Mouse (Mus musculus) urinary bladder, adult 2 months (tissue): ENCODE results near the gene Syn2. TPM values are rescaled to one million over a fixed set of nuclear protein-coding genes. Genes with fewer than 3 reads are reported as not detected.
"Not testable (repeated sequence)": the region's sequence is repeated elsewhere in the genome, so short reads cannot be mapped to it uniquely, and the experiment has no call there.

ENCODE experiments used
- DNase-seq: peaks from one replicate; pipeline ENCODE4 v3.0.0; 2022; ENCODE audit warnings: low spot score
- polyA plus RNA-seq: library from polyadenylated mRNA; depleted of rRNA; stranded (reverse); fragments of >200 nt; gene quantifications from 2 replicates; pipeline ENCODE4 v1.2.3, GENCODE M21; 2012

Syn2 gene
- polyA plus RNA-seq, 1 experiment = 18.5 TPM

DNA sequence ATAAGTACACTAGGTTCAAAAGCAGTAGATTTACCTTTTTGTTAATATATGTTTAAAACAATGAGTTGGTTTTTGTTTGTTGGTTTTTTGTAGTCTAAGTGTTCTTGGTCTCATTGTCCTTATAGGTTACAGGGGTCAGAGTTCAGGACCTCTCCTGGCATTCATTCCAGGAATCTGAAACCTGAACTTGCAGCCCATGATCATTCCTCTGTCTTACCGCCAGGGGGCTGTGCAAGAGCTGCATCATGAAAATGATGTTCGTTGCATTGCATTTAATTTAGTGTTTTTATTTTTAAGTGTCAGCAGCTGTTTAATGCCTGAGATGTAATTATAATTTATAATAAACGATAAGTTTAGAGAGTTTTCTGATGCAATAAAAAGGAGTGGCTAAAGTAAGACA is 40.1 kb downstream of the Syn2 start:
- no peak for DNase-seq

DNA sequence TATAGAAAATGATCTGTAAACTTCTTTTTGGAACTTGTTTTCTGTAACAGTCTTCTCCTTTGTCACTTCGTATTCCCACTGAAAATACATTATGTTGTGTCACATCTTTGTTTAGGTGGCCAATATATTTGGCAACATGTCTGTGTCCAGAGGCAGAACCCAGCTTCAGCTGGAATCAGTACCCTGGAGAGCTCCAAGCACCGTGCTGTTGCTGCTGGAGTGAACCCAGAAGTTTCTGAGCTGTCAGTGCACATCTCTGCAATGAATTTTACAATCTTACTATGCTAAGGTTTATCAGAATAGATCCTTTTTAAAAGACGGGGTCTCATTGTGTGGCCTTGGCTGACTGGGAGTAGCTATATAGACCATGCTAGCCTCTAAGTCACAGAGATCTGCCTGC is 44.1 kb downstream of the Syn2 start:
- DNase-seq = no peak

DNA sequence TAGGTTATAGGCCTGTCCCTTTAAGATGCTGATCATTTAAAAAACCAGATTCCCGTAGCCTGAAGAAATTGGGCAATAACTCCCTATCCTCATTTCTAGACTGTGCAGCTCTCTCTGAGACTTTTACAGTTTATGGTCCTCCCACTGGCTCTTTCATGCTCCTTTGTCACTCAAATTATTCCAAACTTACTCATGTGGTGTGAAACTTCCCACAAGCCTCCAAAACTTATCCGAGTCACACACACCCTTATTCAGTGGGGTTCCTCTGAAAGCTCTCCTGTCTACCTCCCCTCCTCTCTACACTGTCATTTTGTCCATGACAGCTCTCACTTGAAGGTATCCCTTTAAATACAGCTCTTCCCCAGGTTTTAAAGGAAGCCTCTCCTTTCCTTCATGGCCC is 46.4 kb downstream of the Syn2 start:
- DNase-seq = no peak

DNA sequence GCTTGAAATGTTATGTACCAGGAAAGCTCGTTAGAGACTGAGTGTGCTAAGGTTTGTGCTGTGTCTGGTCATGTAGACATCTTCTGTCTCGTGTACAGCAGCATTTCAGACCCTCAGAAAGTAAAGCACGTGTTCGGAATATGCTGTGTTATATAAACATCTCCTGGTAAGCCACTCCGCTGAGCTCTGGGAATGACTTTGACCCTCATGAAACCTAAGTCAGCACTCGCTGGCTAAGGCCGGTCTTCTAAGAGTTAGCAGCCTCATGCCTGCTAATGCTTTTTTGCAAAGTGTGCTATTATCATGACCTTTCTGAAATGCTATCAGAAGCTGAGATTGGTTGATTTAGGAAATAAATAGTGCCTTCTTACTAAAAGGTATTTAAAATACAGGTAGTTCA is 56.4 kb downstream of the Syn2 start:
- DNase-seq = no peak

DNA sequence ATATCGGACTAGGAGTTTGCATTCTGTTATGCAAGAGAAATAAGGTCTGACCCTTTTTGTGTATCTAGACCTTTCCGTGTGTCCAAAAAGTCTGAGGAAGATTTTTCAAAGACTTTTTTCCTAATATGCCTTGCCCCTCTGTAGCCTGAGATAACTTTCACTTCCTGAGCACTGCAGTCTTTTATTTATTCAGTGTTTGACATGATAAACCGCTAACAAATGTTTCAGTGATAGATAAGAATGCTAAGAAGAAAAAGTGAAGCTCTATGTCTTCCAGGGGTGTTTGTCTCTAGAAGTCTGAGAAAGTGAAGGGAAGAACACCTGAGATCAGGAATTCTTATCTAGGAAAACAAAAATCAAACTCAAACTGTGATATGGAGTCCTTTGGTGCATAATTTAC is 66.1 kb downstream of the Syn2 start:
- DNase-seq = no peak

DNA sequence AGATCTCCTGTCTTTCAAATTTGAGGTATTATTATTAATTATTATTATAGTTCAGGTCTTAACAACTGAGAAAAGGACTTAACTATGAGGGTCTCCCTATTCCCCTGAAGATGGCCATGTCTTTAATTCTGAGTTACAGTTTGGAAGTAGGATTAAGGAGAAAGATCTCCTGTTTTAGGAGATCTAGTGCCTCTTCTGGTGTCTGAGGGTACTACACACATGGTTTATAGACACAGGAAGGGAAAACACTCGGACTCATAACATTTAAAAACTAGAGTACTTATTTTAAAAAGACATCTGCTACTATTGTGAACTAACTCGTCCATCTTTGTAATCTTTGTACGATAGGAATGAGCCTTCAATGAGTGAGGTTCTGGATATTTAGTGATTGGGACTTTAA is 68.3 kb downstream of the Syn2 start:
- DNase-seq = no peak

DNA sequence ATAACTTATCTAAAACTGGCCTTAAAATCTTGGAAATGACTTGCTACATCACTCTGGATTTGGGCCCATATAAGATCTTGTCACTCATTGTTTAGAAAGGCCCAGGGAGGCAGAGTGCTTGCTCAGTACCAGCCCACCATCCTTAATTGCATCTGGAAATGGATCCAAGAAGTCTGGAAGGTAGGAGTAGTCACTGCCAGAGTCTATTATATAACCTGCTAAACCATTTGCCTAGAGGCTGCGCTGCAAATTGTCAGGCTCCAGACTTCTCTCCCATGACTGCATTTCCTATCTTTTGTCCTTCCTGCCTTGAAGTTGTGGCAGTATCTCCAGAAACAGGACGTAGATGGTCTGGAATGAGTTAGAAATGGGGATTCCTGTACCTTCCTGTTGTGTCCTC is 75.5 kb downstream of the Syn2 start:
- DNase-seq = no peak

DNA sequence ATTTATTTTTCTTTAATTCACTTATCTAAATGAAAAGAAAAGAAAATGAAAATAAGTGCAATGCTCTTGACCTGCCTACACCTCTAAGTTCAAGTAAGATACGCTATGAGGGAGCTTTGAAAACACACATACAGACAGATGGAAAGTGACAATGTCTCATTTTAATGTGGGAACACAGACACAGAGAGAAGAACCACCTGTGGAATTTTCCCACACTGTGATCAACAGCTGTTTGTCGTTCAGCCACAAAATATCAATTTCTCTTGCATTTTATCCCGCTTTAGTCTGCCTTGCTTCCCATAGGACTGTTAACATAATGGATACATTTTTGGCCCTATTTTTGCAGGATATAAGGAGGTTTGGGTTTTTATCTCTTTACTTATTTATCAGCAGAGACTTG is 76.1 kb downstream of the Syn2 start:
- no peak for DNase-seq

DNA sequence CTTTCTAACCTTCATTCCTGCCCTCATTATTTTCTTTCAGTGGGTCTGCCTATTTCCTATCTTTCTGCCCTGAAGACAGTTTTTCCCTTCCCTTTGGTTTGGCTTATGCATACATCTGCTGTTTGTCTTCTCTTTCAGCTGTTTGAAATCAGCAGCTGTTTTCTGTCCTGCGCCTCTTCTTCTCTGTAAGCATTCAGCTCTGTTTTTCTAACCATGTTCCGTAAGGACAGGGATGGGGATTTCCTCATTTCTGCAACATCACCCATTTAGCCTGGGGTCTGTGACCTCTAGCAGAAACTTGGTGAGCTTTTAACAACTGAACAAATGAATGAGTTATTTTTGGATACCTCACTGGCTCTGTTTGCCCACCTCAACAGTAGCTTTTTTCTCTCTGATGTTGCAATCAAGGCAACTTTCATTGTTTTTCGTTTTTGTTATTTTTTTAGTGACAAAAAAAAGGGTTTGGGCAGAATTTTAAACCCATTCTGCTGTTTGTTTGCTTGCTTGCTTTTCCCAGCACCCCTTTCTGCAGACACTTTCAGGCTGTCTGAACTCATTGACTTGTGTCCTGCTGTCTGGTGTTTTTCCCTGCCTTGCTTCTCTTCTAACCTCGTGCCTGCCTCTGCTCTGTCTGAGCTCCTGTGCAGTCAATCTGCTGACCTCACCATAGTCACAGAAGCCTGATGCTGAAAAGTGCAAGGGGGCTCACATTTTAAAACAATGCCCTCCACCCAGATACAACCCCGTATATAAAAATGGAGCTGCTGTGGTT is 77.6 kb downstream of the Syn2 start:
- no peak for DNase-seq

DNA sequence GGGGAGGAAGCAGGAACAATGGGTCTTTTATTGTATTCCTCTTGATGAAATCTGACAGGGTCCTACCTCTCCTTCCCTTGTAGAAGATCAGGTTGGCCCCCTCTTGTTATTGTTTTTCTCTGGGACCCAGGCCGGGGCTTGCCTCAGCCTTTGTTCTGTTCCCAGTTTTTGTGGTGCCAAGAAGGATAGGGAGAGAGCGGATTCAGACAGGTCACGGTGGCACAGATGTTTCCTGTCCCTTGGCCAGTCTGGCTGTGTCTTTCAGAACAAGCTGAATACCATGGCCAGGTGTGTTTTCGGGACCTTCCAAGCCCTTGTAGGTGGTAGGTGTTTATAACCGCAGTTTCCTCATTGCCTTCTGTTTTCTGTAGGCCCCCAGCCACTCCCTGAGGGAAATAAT is 78.4 kb downstream of the Syn2 start:
- DNase-seq = no peak

DNA sequence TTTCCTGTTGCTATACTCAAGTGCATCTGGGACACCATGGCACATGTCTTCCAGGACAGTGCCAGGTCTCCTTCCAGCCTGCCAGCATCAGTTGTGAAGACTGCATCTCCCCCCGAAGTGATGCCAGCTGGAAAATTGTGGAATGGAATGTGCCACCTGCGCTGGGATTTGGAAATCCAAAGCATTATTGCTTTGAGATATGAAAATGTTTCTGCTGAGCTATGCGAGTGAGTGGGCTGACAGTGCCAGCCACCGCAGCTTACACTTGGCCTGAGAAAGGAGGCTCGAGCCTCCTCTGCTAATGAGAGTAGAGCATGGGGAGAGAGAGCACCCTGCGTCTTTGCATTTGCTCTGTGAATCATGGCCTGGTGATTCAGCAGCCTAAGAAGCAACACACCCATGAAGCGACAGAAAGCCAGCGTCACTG is 86.5 kb downstream of the Syn2 start:
- DNase-seq = no peak

DNA sequence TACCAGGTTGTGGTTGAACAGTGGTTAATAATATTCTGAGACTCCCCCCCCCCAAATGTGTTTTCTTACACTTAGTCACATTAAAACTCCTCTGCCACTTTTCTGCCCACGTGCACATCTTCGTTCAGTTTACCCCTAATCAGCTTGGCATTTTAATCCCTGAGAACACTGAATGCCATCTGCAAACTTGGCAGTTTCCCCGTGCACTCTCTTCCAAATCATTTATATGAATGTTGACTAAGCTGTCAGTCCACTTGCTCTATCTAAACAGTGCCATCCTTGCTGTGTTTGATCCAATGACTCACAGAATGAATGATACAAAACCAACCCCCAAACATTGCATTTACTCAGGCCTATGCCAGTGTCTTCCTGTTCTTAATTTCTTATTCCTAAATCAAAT is 90.8 kb downstream of the Syn2 start:
- DNase-seq = no peak

DNA sequence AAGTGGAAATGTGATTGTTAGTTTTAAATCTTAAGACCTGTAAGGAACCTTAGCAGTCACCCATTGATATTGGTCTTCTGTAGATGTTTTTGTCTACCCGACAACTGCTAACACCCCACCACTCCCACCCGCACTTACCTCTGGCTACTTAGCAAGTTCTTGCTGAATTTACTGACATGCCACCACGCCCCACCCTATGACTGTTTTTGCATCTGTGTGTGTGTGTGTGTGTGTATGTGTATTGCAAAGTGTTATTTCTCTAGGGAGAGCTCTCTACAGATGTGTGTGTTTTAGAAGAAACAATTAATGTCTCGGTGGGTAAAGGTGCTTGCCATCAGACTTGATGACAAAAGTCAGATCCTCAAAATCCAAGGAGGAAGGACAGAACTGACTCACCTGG is 92.3 kb downstream of the Syn2 start, which contains the start of gene Gm17482:
Gene Gm17482 (plus strand): TSS at position 301 of the 400 bp plus-strand sequence.
- no peak for DNase-seq

DNA sequence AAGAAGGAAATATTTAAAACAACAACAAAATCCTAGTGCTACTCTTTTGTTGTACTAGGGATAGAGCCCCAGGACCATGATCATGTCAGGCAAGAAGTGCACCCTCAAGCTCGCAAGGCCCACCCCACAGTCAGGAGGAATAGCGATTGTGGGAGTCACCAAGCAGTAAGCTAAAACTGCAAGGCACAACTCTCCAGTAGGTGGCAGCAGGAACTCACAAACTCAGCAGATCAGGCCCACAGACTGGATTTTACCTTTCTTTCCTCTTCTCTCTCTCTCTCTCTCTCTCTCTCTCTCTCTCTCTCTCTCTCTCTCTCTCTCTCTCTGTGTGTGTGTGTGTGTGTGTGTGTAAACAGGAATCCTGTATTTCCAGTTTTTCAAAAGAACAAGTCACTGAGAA is 92.8 kb downstream of the Syn2 start:
- peak; percentile 40 for DNase-seq

DNA sequence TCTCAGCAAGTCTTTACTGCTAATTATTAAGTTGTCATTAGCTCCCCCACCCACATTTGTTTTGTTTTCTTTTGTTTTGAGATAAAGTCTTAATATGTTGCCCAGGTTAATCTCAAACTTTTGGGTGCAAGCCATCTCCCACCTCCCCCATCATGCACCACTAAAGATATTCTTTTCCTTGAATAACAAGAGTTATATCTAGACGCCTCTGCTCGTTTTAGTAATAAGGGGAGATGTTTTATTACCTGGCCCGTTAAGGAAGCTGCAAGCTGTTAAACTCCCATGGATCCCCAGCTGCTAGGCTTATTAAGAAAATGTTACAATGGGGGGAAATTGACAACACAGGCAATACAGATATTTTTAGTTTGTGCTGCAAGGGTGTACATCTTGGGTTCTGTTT is 95.9 kb downstream of the Syn2 start:
- no peak for DNase-seq

DNA sequence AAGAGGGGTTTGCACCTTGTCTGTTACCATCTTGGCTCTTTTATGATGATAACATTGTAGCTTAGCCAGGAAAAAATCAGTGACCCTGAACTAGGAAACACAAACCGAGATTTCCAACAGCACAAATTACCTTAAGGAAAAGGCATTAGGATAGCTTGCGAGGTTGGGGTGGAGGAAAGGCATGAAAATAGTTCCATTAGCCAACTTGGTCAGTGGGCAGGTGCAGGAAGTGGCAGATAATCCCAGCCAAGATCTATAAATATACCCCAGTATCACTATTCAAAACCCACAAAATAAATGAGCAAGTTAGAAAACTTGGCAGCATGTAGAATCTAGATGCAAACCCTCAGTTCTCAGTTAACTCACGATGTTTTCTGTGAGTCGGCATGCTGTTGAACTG is 97.1 kb downstream of the Syn2 start:
- no peak for DNase-seq

DNA sequence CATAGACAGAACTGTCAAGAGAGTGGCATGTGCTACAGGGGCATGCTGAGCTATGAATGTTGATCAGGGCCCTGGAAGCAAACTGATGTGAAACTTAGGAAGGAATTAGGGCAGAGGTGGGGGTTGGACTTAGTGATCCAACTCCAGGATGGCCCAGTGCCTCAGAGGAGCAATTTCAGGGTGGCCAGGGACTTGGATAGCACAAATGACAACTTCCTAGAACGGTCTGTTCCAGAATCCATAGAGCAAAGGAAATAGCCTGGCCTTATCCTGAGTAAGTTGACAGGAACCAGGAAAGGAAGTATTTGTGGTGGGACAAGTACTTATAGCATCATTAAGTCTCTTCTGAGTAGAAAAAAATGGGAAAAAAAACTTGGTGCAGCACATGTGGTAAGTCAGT is 97.9 kb downstream of the Syn2 start:
- DNase-seq = no peak

DNA sequence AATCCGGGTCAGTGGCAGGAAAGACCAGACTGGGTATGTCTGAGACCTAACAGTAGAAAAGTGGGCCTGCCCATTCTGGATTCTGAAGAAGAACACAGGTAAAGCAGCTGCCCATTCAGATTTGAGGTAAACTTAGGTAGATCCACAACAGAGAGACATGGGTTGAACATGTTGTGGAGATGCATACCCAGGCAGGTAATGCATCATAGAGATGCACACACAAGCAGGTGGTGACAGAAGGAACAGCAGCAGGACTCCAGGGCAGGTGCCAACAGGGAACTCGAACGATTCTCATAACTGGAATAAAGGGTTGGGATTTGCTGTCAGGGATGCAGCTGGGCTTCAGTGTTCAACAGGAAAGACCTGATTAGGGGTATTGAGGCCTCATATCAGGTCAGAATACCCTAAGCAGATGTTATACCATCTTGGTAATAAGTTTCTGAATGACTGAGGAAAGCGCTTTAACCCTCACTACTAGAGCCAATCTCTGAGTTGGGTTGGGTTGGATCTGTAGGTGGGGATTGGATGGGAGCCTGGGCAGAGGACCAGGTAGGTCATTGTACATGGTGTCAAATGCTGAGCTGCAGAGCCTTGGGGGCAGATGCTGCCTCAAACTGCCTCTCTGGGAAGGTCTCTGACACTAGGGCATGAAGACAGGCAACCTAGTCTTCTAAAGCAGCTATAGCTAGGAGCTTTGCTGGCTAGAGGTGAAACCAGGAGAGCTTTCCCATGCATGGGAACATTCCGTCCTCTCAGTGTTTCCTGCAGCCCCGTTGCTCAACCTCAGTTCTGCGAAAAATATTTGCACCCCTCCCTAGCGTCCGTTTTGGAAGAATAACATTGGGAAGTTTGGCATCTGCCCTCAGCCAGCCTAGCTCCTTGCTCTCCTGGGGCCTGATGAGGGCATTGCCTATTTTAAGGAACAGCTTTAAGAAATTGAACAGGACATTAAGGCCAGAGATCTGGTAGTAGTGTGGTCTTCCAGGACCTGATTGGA is 103.6 kb downstream of the Syn2 start:
- DNase-seq = no peak

DNA sequence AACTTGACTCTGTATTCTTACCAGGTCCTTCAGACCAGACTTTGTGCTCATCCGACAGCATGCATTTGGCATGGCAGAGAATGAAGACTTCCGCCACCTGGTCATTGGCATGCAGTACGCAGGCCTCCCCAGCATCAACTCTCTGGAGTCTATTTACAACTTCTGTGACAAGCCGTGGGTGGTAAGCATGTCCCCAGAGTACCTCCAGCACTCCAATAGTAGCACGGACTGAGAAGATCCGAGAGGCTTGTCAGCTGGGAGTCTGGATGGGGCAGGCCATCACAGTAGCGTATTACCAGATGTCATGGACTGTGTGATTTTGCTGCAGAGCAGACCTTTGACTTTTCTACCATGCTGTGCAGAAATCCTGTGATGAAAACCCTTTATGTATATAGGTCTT is 104.6 kb downstream of the Syn2 start:
- DNase-seq = no peak

DNA sequence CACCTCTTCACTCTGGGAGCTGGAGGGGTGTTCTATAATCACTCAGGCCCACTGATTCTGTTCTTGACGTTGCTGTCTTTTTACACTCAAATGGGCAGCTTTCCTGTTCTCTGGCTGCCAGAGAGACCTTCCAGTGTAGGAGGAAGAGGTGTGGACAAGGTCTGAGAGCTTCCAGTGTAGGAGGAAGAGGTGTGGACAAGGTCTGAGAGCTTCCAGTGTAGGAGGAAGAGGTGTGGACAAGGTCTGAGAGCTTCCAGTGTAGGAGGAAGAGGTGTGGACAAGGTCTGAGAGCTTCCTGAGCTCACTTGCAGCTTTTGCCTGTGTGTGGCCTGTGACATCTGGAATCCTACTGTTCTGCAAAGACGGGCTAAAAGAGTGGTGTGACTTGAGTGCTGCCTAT is 105.7 kb downstream of the Syn2 start:
- DNase-seq = not testable (repeated sequence)

DNA sequence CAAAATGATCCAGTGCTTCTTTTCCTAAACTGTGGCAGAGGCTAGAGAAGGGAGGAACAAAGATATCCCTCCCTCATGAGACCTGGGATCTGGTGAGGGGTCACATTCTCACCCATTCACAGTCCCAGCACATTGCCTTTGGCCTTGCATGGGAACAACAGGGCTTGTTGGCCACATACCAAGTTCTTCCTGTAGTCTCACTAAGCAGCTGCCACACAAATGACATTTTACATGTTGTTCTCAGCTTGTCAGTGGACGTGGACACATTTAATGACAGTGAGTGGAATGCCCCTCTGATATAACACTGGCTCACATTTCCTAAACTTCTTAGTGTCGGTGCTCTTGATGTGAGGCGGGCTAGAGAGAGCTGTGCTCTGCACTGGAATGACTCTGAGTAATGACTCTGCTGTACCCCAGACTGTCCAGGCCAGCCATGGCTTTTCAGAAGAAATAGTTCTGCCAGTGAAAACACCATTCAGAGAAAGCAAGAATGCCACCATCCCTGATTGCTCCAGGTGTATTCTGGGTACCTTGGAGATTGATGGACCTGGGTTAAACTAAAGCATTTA is 106.5 kb downstream of the Syn2 start:
- DNase-seq = no peak

DNA sequence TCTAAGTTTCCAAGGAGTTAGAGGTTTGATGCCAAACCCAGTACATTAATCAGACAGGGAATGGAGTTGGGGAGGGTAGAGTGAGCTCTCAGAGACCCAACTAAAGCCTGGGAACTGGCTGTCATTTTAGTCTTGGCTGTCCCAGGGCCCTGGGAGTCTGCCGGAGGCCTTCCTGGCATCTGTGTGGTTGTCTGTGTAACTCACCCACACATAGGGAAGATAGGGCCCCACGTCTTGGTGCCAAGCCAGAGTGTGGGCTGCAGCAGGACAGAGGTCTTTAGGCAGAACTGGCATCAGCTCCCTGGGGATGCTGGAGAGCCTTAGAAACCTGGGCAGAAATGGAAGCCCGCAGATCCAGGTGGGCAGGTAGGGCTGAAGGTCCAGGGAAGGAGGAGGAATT is 107.2 kb downstream of the Syn2 start:
- no peak for DNase-seq

DNA sequence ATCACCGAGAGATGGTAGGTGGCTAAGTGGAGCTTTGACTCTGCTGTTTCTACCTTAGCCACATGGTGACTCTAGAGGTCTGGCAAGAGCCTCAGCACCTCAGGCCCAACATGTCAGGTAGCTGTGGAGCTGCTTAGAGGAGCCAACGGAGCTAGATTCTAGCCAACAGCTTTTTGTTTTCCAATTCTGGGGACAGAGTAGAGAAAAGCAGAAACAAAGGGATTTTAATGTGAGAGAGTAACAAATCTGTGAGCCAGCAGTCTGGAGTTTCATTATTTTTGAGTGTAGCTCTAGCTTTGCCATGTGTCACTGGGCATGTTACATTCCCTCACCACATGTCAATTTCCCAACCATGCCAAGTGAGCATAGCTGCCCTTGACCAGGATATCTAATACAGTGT is 109.5 kb downstream of the Syn2 start:
- DNase-seq = no peak
